Mouse (Mus musculus): ENCODE data around the gene Frat2.

GRCm38 (mm10) chr19:41888191-41888590 lies 40.3 kb upstream of the Frat2 start:
- TF ChIP-seq CTCF (IDR thresholded peaks at IDR 0.05; ENCODE audit: extremely low read depth, insufficient read depth, low read length) (no peak), POLR2A (IDR thresholded peaks at IDR 0.05; ENCODE audit: extremely low read depth, insufficient read depth, low read length) (no peak)
